Mouse (Mus musculus): ENCODE data around the gene Grcc10.

DNA sequence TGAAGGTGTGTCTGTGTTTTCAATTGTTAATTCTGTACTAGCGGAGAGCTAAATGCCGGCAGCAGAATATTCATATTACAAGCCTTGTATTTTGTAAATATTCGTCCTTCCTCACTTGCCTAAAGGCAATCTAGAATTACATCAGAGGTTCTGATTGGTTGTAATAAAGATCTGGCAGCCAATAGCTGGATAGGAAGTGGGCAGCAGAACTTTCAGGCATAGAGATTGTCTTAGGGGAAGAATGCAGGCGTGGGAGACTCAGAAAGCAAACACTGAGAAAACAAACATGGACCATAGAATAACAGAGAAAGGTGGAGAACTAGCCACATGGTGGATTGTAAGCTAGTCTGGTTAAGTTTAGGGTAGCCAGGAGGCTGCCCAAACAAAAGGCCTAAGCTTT is 48.9 kb upstream of the Grcc10 start:
- no peak for TF ChIP-seq POLR2A (IDR thresholded peaks at IDR 0.05; ENCODE audit: extremely low read depth, insufficient read depth, low read length)
- no peak for TF ChIP-seq CTCF (IDR thresholded peaks at IDR 0.05; ENCODE audit: low read depth, low read length)
